Mouse (Mus musculus) cerebellum, adult 2 months (tissue): ENCODE data around the gene Cdadc1.

ENCODE experiments used
- CTCF ChIP-seq: fragments of 200-500 bp; IDR thresholded peaks from 2 replicates; pipeline ENCODE4 v1.5.1; 2011; ENCODE audit warnings: low read depth, mild to moderate bottlenecking, control low read depth, low read length, moderate library complexity, borderline replicate concordance; ENCODE audit not compliant: insufficient read depth
- POLR2A ChIP-seq: fragments of 200-500 bp; IDR thresholded peaks from 2 replicates; pipeline ENCODE4 v1.6.1; 2011; ENCODE audit warnings: low read length, control low read depth, borderline replicate concordance; ENCODE audit not compliant: insufficient read depth

DNA sequence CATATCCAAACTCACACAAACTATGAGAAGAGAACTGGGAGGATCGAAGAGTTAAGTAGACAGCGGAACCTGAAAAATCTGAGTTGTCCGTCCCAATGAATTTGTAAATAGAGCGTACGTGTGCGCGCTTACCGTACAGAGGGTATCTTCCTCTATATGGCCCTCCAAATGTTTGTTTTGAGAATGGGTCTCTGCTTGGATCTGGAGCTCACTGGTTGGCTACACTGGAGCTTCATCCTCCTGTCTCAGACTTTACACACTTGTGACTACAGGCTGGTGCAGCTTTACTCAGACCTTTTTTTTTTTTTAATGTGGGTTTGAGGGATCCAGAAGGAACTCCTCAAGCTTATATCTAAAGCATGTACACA is 485 bp upstream of the Cdadc1 start:
- TF ChIP-seq CTCF, result no peak
- TF ChIP-seq POLR2A, result no peak
